Mouse (Mus musculus) adrenal gland, postnatal 10 days (tissue): ENCODE results near the gene Klhdc8a. TPM values are rescaled to one million over a fixed set of nuclear protein-coding genes. Genes with fewer than 3 reads are reported as not detected.
"Not testable (repeated sequence)": the region's sequence is repeated elsewhere in the genome, so short reads cannot be mapped to it uniquely, and the experiment has no call there.

ENCODE experiments used
- DNase-seq: peaks from one replicate; pipeline ENCODE4 v3.0.0; 2021; ENCODE audit warnings: mixed read lengths
- total RNA-seq, 2 experiments: library from RNA; stranded (reverse); gene quantifications; 2 replicates each; pipeline ENCODE4 v1.2.3; 2021

The Klhdc8a gene
- total RNA-seq, 2 experiments from 2014 or later = 56.5 to 69.6 TPM

GRCm38 (mm10) chr1:132345514-132345913 lies 47.1 kb downstream of the Klhdc8a start:
- no peak for DNase-seq

GRCm38 (mm10) chr1:132346134-132346851 lies 47.9 kb downstream of the Klhdc8a start:
- no peak for DNase-seq

GRCm38 (mm10) chr1:132346951-132347350 lies 48.5 kb downstream of the Klhdc8a start:
- no peak for DNase-seq

GRCm38 (mm10) chr1:132348401-132348800 lies 50.0 kb downstream of the Klhdc8a start:
- DNase-seq = no peak

GRCm38 (mm10) chr1:132349049-132349448 lies 50.6 kb downstream of the Klhdc8a start:
- not testable (repeated sequence) for DNase-seq

GRCm38 (mm10) chr1:132349601-132350000 lies 51.2 kb downstream of the Klhdc8a start:
- not testable (repeated sequence) for DNase-seq

- DNase-seq = no peak
These were observed 52.6 kb downstream of the Klhdc8a start for GRCm38 (mm10) chr1:132351058-132351457.

- no peak for DNase-seq
These were observed 55.0 kb downstream of the Klhdc8a start for GRCm38 (mm10) chr1:132353389-132353788.

- DNase-seq = no peak
These were observed 55.8 kb downstream of the Klhdc8a start for GRCm38 (mm10) chr1:132354234-132354633.

- peak; percentile 35 for DNase-seq
These were observed 56.8 kb downstream of the Klhdc8a start for GRCm38 (mm10) chr1:132355162-132355601.

GRCm38 (mm10) chr1:132355841-132356242 lies 57.4 kb downstream of the Klhdc8a start:
- DNase-seq = peak; percentile 91

- no peak for DNase-seq
These were observed 58.4 kb downstream of the Klhdc8a start for GRCm38 (mm10) chr1:132356841-132357240.

Other genes with a start within 250 kb of the Klhdc8a start
- 1 to 10 TPM; 4.1 to 5.4 TPM for gene Mfsd4a, start 230.6 kb upstream of the Klhdc8a start, total RNA-seq
- 10 to 100 TPM; 14.6 TPM for gene Cdk18, start 158.9 kb upstream of the Klhdc8a start, total RNA-seq
- gene Lemd1, start 107.2 kb upstream of the Klhdc8a start, total RNA-seq = under 1 TPM; 0.27 to 0.36 TPM
- under 1 TPM in 1 of 2 experiments, not detected in 1; 0.15 TPM for gene AC124108.1, start 107.2 kb upstream of the Klhdc8a start, total RNA-seq
- gene Gm10188, start 68.9 kb upstream of the Klhdc8a start, total RNA-seq = not detected
- 1 to 10 TPM; 3.4 to 3.9 TPM for gene Nuak2, start 17.5 kb downstream of the Klhdc8a start, total RNA-seq
- 10 to 100 TPM; 15.2 to 30.9 TPM for gene Tmcc2, start 92.7 kb downstream of the Klhdc8a start, total RNA-seq
- 10 to 100 TPM; 18.6 to 25.2 TPM for gene Dstyk, start 118.9 kb downstream of the Klhdc8a start, total RNA-seq
- gene Rbbp5, start 178.7 kb downstream of the Klhdc8a start, total RNA-seq = 10 to 100 TPM; 27.7 to 36.3 TPM
- 1 to 10 TPM; 2.6 to 3.8 TPM for gene Tmem81, start 207.6 kb downstream of the Klhdc8a start, total RNA-seq
- gene Cntn2, start 244.6 kb downstream of the Klhdc8a start, total RNA-seq = under 1 TPM; 0.42 to 0.58 TPM